Mouse (Mus musculus) liver, adult 2 months (tissue): ENCODE measurements around the gene Il17rd.

Source experiments
- CTCF ChIP-seq: fragments of 200-500 bp; IDR thresholded peaks from 2 replicates; pipeline ENCODE4 v1.5.1; 2011; ENCODE audit warnings: low read depth, low read length, control low read depth
- POLR2A ChIP-seq: fragments of 200-500 bp; IDR thresholded peaks from 2 replicates; pipeline ENCODE4 v1.6.1; 2011; ENCODE audit warnings: low read length, control low read depth; ENCODE audit not compliant: insufficient read depth; ENCODE audit errors: extremely low read depth

DNA sequence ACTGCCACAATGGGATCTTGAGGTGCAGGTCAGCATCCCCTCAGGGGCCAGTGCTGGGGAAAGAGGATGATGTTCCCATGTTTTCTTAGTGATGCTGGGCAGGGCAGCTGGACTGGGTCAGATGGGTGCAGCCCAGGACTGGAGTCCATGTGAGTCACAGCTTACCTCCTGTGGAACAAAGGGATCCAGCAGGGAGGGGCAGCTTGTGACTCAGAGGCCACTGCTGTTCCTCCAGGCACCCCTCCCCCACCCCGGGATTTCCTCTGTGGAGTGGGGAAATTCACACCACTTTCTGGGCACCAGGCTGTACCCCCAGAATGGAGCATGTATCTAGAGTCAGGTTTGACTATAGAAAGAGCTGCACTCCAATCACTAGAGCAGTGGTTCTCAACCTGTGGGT lies 92.8 kb downstream of the Il17rd start:
- TF ChIP-seq CTCF = no peak
- TF ChIP-seq POLR2A = no peak
